Mouse (Mus musculus): ENCODE measurements at regions not wholly inside any gene's neighbourhood (a gene's known extent, or its start where the extent isn't known, plus 50 kb on each side); places are given as distances from the start of the nearest gene placed in this dataset.

DNA sequence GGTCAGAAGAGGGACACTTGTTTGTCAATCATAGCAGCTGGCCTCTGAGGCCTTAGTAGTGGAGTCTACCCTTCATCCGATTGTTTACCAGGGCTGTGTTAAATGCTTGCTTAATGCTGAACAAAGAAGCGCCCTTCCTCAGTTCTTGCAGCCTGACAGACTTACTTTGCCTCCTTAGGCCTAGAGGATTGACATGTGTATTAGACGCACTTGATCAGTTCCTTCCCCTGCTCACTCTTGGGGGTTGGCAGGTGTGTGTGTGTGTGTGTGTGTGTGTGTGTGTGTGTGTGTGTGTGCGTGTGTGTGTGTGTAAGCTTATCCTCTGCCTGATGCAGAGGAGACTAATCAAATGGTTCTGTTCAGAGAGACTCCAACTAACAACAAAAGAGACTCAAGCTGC is 91.8 kb upstream of the Dnajc19 start:
- no peak for DNase-seq (ENCODE audit: low spot score)
- intact Hi-C loops (cut with DNase I) = no loop called here

DNA sequence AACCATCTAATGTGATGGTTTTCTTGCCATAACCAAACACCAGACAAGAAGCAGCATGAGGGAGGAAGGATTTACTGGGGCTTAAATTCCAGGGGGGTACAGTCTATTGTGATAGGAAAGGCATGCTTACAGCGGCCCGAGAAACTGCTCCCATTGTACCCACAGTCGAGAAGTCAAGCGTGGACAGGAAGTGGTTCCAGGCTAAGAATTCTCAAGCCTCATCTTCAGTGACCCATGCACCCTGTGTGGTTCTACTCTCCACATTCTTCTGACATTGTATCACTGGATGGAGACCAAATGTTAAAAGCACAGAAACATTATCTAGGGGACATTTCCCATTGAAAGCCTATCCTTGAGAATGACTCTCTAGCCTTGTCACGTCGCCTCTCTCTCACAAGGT is 90.8 kb upstream of the Dnajc19 start:
- no peak for DNase-seq (ENCODE audit: low spot score)
- intact Hi-C loops (cut with DNase I) = no loop called here

DNA sequence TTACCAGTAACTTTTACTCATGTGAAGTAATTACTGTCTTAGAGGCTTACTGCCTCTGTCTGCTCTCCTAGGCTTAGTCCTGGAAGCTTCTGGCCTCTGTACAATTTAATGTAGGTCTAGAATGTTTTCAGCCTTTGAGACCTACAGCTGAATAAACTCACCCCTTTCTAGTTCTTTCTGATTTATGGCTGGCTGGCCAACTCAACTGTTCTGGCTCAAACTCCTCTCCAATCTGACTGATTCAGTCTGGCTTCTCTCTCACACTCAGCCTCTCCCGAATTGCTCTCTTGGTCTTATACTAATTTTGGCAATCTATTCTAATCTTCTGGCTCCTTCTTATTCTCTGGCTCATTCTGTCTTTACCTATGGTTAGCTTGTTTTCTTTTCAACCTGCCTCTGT is 87.0 kb upstream of the Dnajc19 start:
- intact Hi-C loops (cut with DNase I) = no loop called here
- DNase-seq (ENCODE audit: low spot score) = no peak

DNA sequence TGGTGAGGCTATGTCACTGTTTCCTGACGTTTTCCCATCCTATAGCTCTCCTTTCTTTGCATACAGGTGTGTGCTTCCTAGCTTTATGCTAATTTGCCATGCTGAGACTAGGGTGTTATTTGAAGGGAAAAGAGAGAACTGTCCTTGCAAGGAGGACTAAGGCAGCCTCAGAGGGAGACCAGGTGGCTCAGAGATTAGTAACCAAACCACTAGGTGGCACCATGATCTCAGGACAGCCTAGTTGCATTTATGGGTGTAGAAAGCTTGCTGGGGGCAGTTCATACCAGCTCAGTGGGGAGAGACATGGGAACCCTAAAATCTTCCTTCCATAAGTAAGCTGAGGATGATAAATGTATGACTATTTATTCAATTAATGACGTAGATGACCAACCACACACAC is 68.9 kb upstream of the Dnajc19 start:
- intact Hi-C loops (cut with DNase I) = no loop called here
- no peak for DNase-seq (ENCODE audit: low spot score)

DNA sequence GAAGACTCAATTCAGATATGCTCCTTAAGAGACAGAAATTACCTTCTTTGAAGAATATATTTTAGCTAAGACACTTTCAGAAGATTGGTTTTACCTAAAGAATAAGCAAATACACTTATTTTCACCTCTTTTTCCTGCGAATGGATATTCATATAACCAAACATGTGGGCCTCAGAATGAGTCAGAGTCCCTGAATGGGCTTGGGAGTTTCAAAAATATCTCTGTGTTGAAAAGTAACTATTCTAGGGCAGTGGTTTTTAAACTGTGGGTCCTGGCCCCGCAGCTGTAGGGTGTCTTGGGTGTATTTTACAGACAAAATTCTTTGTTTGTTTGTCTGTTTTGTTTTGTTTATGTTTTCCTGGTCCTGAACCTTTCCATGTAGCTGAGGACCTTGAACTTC is 62.5 kb upstream of the Dnajc19 start:
- DNase-seq (ENCODE audit: low spot score) = no peak
- intact Hi-C loops (cut with DNase I) = no loop called here

DNA sequence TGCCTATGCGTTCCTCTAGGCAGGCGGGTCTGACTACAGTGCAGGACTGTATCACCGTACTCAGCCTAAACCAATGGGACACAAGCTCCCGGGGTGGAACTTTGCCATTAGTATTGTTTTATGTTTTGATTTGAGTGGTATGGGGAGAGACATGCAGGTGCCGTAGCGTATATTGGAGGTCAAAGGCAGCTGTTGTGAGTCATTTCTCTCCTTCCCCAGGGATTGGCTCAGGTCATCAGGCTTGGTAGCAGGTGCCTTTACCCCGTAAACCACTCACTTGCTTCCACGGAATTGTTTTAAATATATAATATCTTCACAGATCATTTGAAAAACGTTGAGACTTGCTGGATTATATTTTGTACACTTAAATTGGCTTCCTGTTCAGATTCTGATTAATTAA is 58.1 kb upstream of the Dnajc19 start:
- intact Hi-C loops (cut with DNase I) = no loop called here
- no peak for DNase-seq (ENCODE audit: low spot score)

DNA sequence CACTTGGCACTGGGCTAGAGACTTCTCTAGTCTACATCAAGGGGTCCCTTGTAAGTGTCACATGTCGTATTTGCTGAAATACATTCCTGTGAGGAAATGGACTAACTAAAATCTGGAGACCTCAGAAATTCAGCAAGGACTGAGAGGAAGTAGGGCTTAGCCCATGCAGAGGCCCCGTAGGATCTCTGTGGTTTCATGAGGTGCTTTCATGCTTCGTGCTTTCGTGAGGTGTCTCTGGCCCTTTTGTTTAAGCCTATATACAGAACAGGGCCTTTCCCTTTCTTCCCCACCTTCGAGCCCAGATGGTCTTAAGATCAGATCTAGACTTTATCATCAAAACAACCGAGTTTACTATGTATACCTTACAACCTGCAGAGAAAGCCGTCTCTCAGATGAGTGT is 56.9 kb upstream of the Dnajc19 start:
- no peak for DNase-seq (ENCODE audit: low spot score)
- intact Hi-C loops (cut with DNase I) = no loop called here

DNA sequence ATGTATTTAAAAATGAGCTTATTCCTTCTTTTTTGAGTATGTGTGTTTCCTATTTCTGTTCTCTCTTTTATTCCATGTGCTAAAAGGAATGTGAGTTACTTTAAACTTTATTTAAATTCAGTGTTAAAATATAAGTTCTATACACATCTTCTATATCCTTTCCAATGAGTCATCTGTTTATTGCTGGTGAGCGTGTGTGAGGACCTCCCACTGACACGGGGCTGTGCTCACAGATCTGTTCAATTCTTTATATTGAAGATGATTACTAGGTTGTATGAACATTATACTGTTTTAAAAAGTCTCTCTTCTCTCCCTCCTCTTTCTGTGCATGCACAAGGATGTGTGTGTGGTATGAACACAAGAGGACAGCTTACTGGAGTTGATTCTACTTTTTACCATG is 55.3 kb upstream of the Dnajc19 start:
- intact Hi-C loops (cut with DNase I) = no loop called here
- DNase-seq (ENCODE audit: low spot score) = no peak
